Mouse (Mus musculus) thymus, adult 2 months (tissue): Measurements from ENCODE around the gene Ets1. TPM values are rescaled to one million over a fixed set of nuclear protein-coding genes. Genes with fewer than 3 reads are reported as not detected.

Experiments
- DNase-seq: peaks from one replicate; pipeline ENCODE4 v3.0.0; 2021
- H3K27ac ChIP-seq: fragments of 200-500 bp; 2 replicates; pipeline ENCODE4 v1.5.1; 2012; ENCODE audit warnings: low read length, control low read depth; ENCODE audit not compliant: control insufficient read depth, insufficient read depth
- H3K27me3 ChIP-seq: fragments of 200-500 bp; 2 replicates; pipeline ENCODE4 v1.6.1; 2012; ENCODE audit warnings: mild to moderate bottlenecking, low read length, moderate library complexity, mixed read lengths; ENCODE audit not compliant: control insufficient read depth, insufficient read depth
- H3K36me3 ChIP-seq: fragments of 200-500 bp; 2 replicates; pipeline ENCODE4 v1.6.1; 2012; ENCODE audit warnings: mild to moderate bottlenecking, low read length, moderate library complexity; ENCODE audit not compliant: control insufficient read depth, insufficient read depth
- H3K4me1 ChIP-seq: fragments of 200-500 bp; replicated peaks from 2 replicates; pipeline ENCODE4 v1.6.1; 2012; ENCODE audit warnings: low read length; ENCODE audit not compliant: control insufficient read depth, insufficient read depth
- H3K4me3 ChIP-seq: fragments of 200-500 bp; 2 replicates; pipeline ENCODE4 v1.5.1; 2012; ENCODE audit warnings: mild to moderate bottlenecking, low read length, control low read depth, moderate library complexity; ENCODE audit not compliant: control insufficient read depth, insufficient read depth
- CTCF ChIP-seq: fragments of 200-500 bp; IDR thresholded peaks from 2 replicates; pipeline ENCODE4 v1.5.1; 2012; ENCODE audit warnings: mild to moderate bottlenecking, control low read depth, low read length, moderate library complexity, borderline replicate concordance; ENCODE audit not compliant: control insufficient read depth, poor library complexity, insufficient read depth; ENCODE audit errors: extremely low read depth
- POLR2A ChIP-seq: fragments of 200-500 bp; IDR thresholded peaks from 2 replicates; pipeline ENCODE4 v1.6.1; 2012; ENCODE audit warnings: mild to moderate bottlenecking, low read length, control low read depth, moderate library complexity; ENCODE audit not compliant: control insufficient read depth, poor library complexity, insufficient read depth; ENCODE audit errors: extremely low read depth
- WGBS: fragments of 180-500 bp; shearing (Covaris S2); methylation state at CpG from one replicate; pipeline ENCODE4 v1.1.7; 2018; 5-methylcytosine and 5-hydroxymethylcytosine counted together
- polyA plus RNA-seq: library from polyadenylated mRNA; depleted of rRNA; stranded (reverse); fragments of >200 nt; gene quantifications from 2 replicates; pipeline ENCODE4 v1.2.3, GENCODE M21; 2012

Ets1 gene
- polyA plus RNA-seq, 1 experiment: 272 TPM

- peaks cover 72% of the 10 kb centered on the region for H3K36me3 ChIP-seq
- peaks cover 60% of the 10 kb centered on the region for H3K4me1 ChIP-seq
- no peaks in the 10 kb centered on the region for H3K27me3 ChIP-seq
- WGBS: 85% methylated on average over 8 of the region's 8 CpGs
- peak overlapping the region; percentile 82 for H3K27ac ChIP-seq
- TF ChIP-seq CTCF (no peak), POLR2A (no peak)
- no peak overlapping the region for H3K4me3 ChIP-seq
- DNase-seq: no peak
Observed at GRCm38 (mm10) chr9:32743157-32743556, 107.1 kb downstream of the Ets1 start.

DNA sequence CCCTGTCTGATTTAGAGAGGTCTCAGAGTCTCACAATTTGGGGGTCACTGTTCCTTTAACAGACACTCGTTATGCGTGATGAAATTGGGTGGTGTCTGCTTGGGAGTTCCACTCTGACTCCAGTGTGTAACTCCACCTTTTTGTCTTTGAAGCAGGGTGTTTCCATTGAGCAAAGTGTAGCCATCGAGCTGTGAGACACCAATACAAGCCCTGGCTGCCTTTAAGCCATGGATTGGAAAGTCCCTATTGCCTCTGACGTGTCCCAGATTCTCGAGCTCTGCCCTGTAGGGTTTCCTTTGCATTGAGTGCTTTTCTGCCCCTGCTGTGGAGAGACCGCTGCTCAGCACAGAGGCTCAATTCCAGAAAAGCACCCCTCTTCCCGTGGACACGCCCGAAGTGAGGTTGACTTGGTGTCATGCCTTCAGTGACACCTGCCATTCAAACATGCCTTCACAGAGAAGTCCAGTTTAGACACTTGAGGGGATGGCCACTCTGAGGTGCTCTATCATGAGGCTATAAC lies 107.7 kb downstream of the Ets1 start:
- TF ChIP-seq CTCF: no peak
- no peak for TF ChIP-seq POLR2A
- Histone ChIP-seq H3K27ac (peak overlapping the region; percentile 82), H3K4me3 (no peak overlapping the region), H3K27me3 (no peaks in the 10 kb centered on the region), H3K4me1 (peaks cover 61% of the 10 kb centered on the region), H3K36me3 (peaks cover 72% of the 10 kb centered on the region)
- WGBS: 73% methylated on average over 9 of the region's 9 CpGs
- DNase-seq: no peak

DNA sequence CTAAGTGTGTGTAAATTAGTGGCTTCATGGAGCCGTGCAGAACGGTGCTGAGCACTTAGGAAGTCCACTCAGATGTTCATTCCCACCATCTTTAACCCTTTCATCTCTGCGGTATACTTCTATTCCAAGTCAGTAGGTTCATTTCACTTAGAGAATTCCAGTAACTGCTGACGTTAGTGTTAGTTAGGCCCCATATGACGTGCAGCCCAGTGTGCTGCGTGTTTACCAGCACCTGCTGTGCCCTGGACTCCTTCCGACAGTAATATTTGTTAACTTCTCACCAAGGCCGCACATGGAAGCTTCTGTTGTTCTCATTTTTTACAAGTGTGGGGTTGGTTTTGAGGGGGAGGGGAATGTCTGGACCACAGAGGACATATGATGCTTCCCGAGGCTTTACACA lies 108.3 kb downstream of the Ets1 start:
- DNase-seq: no peak
- H3K27me3 ChIP-seq: no peaks in the 10 kb centered on the region
- WGBS: 80% methylated on average over 9 of the region's 9 CpGs
- TF ChIP-seq POLR2A (no peak), CTCF (no peak)
- peak overlapping the region; percentile 82 for H3K27ac ChIP-seq
- H3K36me3 ChIP-seq: peaks cover 72% of the 10 kb centered on the region
- H3K4me1 ChIP-seq: peaks cover 60% of the 10 kb centered on the region
- H3K4me3 ChIP-seq: no peak overlapping the region

GRCm38 (mm10) chr9:32745079-32745763 lies 109.2 kb downstream of the Ets1 start:
- 63% methylated on average over 12 of the region's 12 CpGs for WGBS
- Histone ChIP-seq H3K4me3 (no peak overlapping the region), H3K36me3 (peaks cover 72% of the 10 kb centered on the region), H3K27ac (peak overlapping the region; percentile 82), H3K4me1 (peaks cover 69% of the 10 kb centered on the region), H3K27me3 (no peaks in the 10 kb centered on the region)
- DNase-seq: no peak
- no peak for TF ChIP-seq POLR2A
- no peak for TF ChIP-seq CTCF

GRCm38 (mm10) chr9:32745998-32746397 lies 110.0 kb downstream of the Ets1 start:
- TF ChIP-seq POLR2A (peak; percentile 42; the same call in 1 of the 2 replicates), CTCF (no peak)
- Histone ChIP-seq H3K27me3 (no peaks in the 10 kb centered on the region), H3K36me3 (peaks cover 74% of the 10 kb centered on the region), H3K4me1 (peaks cover 68% of the 10 kb centered on the region), H3K27ac (peak overlapping the region; percentile 97), H3K4me3 (peak overlapping the region; percentile 15)
- peak; percentile 81 for DNase-seq
- WGBS: 8% methylated on average over 8 of the region's 8 CpGs

DNA sequence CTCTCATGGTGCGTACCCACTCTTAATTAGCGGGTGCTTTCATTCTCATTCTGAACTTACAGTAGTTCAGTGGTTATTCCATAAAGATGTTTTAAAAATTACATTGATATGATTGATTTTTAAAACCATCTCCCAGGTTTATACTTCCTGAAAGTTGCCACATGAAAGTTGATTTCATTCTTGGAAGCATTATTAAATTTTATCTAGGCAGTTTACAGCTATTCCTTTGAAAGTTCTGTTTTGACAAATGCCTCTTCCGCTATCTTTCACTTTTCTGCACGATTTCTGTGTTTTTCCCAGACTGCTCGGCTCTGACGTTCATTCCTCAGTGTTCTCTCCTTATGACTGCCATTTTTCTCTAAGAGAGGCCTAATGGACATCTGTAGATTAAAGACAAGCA lies 110.6 kb downstream of the Ets1 start:
- Histone ChIP-seq H3K36me3 (peaks cover 77% of the 10 kb centered on the region), H3K4me1 (peaks cover 68% of the 10 kb centered on the region), H3K27ac (peak overlapping the region; percentile 97), H3K4me3 (no peak overlapping the region), H3K27me3 (no peaks in the 10 kb centered on the region)
- no peak for TF ChIP-seq CTCF
- TF ChIP-seq POLR2A: no peak
- peak; percentile 17 for DNase-seq
- WGBS: 70% methylated on average over 6 of the region's 6 CpGs

DNA sequence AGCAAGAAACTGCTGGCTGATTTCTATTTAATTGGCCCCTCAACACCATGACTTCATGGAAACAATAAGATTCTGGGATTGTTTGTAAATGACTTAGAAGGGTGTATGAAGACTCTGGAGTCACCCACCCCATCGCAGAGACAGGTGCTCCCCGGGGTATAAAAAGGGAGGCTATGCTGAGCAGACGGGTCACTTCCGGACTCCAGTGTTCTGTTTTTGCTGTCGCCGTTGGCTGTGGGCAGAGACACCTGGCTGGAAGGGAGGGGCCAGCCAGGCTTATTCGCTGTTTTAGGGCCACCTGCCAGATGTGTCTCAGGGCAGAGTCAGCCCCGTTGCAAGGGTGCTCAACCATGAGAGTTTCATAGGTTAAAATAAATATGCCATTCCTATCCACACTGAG lies 111.6 kb downstream of the Ets1 start:
- peaks cover 63% of the 10 kb centered on the region for H3K4me1 ChIP-seq
- H3K36me3 ChIP-seq: peaks cover 77% of the 10 kb centered on the region
- peak; percentile 88 for DNase-seq
- H3K27ac ChIP-seq: peak overlapping the region; percentile 86
- H3K4me3 ChIP-seq: no peak overlapping the region
- H3K27me3 ChIP-seq: no peaks in the 10 kb centered on the region
- TF ChIP-seq POLR2A: 0 out of 2 replicates have a peak, but pooled peaks have one; percentile 48
- TF ChIP-seq CTCF: peak; percentile 39; the same call in 1 of the 2 replicates
- 1% methylated on average over 8 of the region's 8 CpGs for WGBS
